Mouse (Mus musculus) right cerebral cortex, adult 2 months (tissue): ENCODE data around the gene Rgs3.
A peak's percentile ranks its signal among the peaks of the same experiment; 100 is the strongest.

Experiments used
- DNase-seq, 2 experiments: peaks; one replicate each; pipeline ENCODE4 v3.0.0; 2021 to 2022; ENCODE audit warnings: low spot score in 2 of 2

Gene Rgs3

GRCm38 (mm10) chr4:62559797-62560329, at the start of gene Rgs3:
Gene Rgs3, plus strand, starts transcription at chr4:62559847.
- no peak for DNase-seq

GRCm38 (mm10) chr4:62509946-62510345, 49.7 kb upstream of the Rgs3 start:
- DNase-seq, result no peak

- no peak for DNase-seq
Measured at GRCm38 (mm10) chr4:62513998-62514506, 45.6 kb upstream of the Rgs3 start.

GRCm38 (mm10) chr4:62514995-62515394, 44.7 kb upstream of the Rgs3 start:
- DNase-seq, result no peak

GRCm38 (mm10) chr4:62515490-62515889, 44.2 kb upstream of the Rgs3 start:
- no peak for DNase-seq

- DNase-seq, result no peak
Measured at GRCm38 (mm10) chr4:62516079-62516478, 43.6 kb upstream of the Rgs3 start.

GRCm38 (mm10) chr4:62516579-62516978, 43.1 kb upstream of the Rgs3 start:
- DNase-seq, result no peak

- DNase-seq, result no peak
Measured at GRCm38 (mm10) chr4:62517046-62517445, 42.6 kb upstream of the Rgs3 start.

- DNase-seq, result no peak
Measured at GRCm38 (mm10) chr4:62517538-62518415, 41.9 kb upstream of the Rgs3 start.

GRCm38 (mm10) chr4:62518416-62519121, 41.1 kb upstream of the Rgs3 start:
- no peak for DNase-seq

GRCm38 (mm10) chr4:62519122-62519848, 40.4 kb upstream of the Rgs3 start:
- no peak for DNase-seq

- peak; percentile 79 to 84 for DNase-seq
Measured at GRCm38 (mm10) chr4:62519849-62520233, 39.8 kb upstream of the Rgs3 start, which contains the start of gene Alad. Gene Alad, minus strand, starts transcription at chr4:62519918.

- no peak for DNase-seq
Measured at GRCm38 (mm10) chr4:62520892-62521400, 38.7 kb upstream of the Rgs3 start.

- DNase-seq, result peak; percentile 96 to 97
Measured at GRCm38 (mm10) chr4:62524651-62525488, 34.8 kb upstream of the Rgs3 start, which contains the start of the genes Pole3 and 4933430I17Rik. Gene Pole3, minus strand, starts transcription at chr4:62525068. Gene 4933430I17Rik, plus strand, starts transcription at chr4:62525369.

GRCm38 (mm10) chr4:62525489-62525811, 34.2 kb upstream of the Rgs3 start:
- DNase-seq, result no peak

- DNase-seq, result no peak
Measured at GRCm38 (mm10) chr4:62526256-62526655, 33.4 kb upstream of the Rgs3 start.

GRCm38 (mm10) chr4:62527655-62528054, 32.0 kb upstream of the Rgs3 start:
- DNase-seq, result no peak

- DNase-seq, result no peak
Measured at GRCm38 (mm10) chr4:62533729-62534128, 25.9 kb upstream of the Rgs3 start.

GRCm38 (mm10) chr4:62541802-62542201, 17.8 kb upstream of the Rgs3 start:
- DNase-seq, result no peak

GRCm38 (mm10) chr4:62543782-62544181, 15.9 kb upstream of the Rgs3 start:
- no peak for DNase-seq

- no peak for DNase-seq
Measured at GRCm38 (mm10) chr4:62544801-62545200, 14.8 kb upstream of the Rgs3 start.
